Mouse (Mus musculus) NIH3T3 (cell line): ENCODE data around the gene Hagh.
A peak's percentile ranks its signal among the peaks of the same experiment; 100 is the strongest.

Experiments
- DNase-seq: peaks from one replicate; pipeline ENCODE4 v3.0.0-alpha.2; 2012; ENCODE audit warnings: low read depth

The Hagh gene

GRCm38 (mm10) chr17:24850065-24850772, 10.3 kb downstream of the Hagh start, which contains the start of gene Fahd1:
Gene Fahd1 (minus strand): TSS chr17:24850364.
- peak; percentile 97 for DNase-seq

- DNase-seq: no peak
Observed at GRCm38 (mm10) chr17:24850773-24851127, 10.8 kb downstream of the Hagh start.

GRCm38 (mm10) chr17:24851381-24852125, 11.6 kb downstream of the Hagh start:
- no peak for DNase-seq

GRCm38 (mm10) chr17:24855838-24856464, 16.0 kb downstream of the Hagh start:
- DNase-seq: peak; percentile 79

GRCm38 (mm10) chr17:24856589-24856988, 16.6 kb downstream of the Hagh start:
- no peak for DNase-seq

- DNase-seq: no peak
Observed at GRCm38 (mm10) chr17:24857831-24858470, 18.0 kb downstream of the Hagh start.

- DNase-seq: no peak
Observed at GRCm38 (mm10) chr17:24858967-24859366, 19.0 kb downstream of the Hagh start.

GRCm38 (mm10) chr17:24860076-24860475, 20.1 kb downstream of the Hagh start:
- no peak for DNase-seq

GRCm38 (mm10) chr17:24861785-24862184, 21.8 kb downstream of the Hagh start:
- no peak for DNase-seq

GRCm38 (mm10) chr17:24865776-24866175, 25.8 kb downstream of the Hagh start, which contains the start of gene Igfals:
Gene Igfals (plus strand): TSS chr17:24865997.
- DNase-seq: no peak

GRCm38 (mm10) chr17:24867914-24868313, 28.0 kb downstream of the Hagh start:
- no peak for DNase-seq

- DNase-seq: no peak
Observed at GRCm38 (mm10) chr17:24873695-24874404, 33.9 kb downstream of the Hagh start.

GRCm38 (mm10) chr17:24874405-24874745, 34.4 kb downstream of the Hagh start:
- no peak for DNase-seq

- no peak for DNase-seq
Observed at GRCm38 (mm10) chr17:24874989-24875388, 35.0 kb downstream of the Hagh start.

GRCm38 (mm10) chr17:24877336-24878116, 37.6 kb downstream of the Hagh start:
- no peak for DNase-seq

GRCm38 (mm10) chr17:24878117-24878397, 38.1 kb downstream of the Hagh start:
- DNase-seq: no peak

GRCm38 (mm10) chr17:24878531-24878930, 38.6 kb downstream of the Hagh start:
- no peak for DNase-seq

- peak; percentile 78 for DNase-seq
Observed at GRCm38 (mm10) chr17:24881738-24882440, 41.9 kb downstream of the Hagh start.

GRCm38 (mm10) chr17:24884391-24884790, 44.4 kb downstream of the Hagh start:
- DNase-seq: no peak

- no peak for DNase-seq
Observed at GRCm38 (mm10) chr17:24885356-24886133, 45.6 kb downstream of the Hagh start.
